Comparison of ENCODE assay signal across 10 mouse cellular contexts in genomic region chr1:61140870-61141591, GRCm38 (mm10).
DNase-seq lines count a peak whose midpoint lies in the region; ATAC-seq and TF ChIP-seq lines count a peak whose summit lies in the region.
"Had no signal": no experiment of that assay in that cellular context is flagged by ENCODE, and none has a peak within 500 bp of the region (broad histone marks: within the 10 kb centered on the region; RNA-seq: fewer than 3 reads in every experiment).

No protein-coding gene starts in this region.

- no peak overlapping the region for H3K4me2 ChIP-seq in forebrain, embryonic 11.5 days (ENCODE audit: low read depth, low read length, severe bottlenecking)
- H3K4me2 ChIP-seq in intestine, embryonic 15.5 days (replicated peaks) = no peak overlapping the region
- H3K4me2 ChIP-seq in myocyte (ENCODE audit: low read depth) = peak overlapping the region; percentile 80

- TF ChIP-seq POLR2A in myocyte (IDR thresholded peaks at IDR 0.05; ENCODE audit: insufficient read length, low read depth) = no peak

- no peak overlapping the region for H3K9ac ChIP-seq in forebrain, embryonic 11.5 days (ENCODE audit: low read length)
- no peak overlapping the region for H3K9ac ChIP-seq in intestine, embryonic 15.5 days

- H3K9me3 ChIP-seq in forebrain, embryonic 10.5 days = no peaks in the 10 kb centered on the region
- H3K9me3 ChIP-seq in forebrain, embryonic 11.5 days (ENCODE audit: control insufficient read depth, low read length) = no peaks in the 10 kb centered on the region
- H3K9me3 ChIP-seq in intestine, embryonic 15.5 days = no peaks in the 10 kb centered on the region

- peak overlapping the region; percentile 81 for H3K27ac ChIP-seq in forebrain, embryonic 10.5 days
- no peak overlapping the region for H3K27ac ChIP-seq in forebrain, embryonic 11.5 days (ENCODE audit: low read depth, low read length)
- H3K27ac ChIP-seq in intestine, embryonic 15.5 days = peak overlapping the region; percentile 64

- H3K36me3 ChIP-seq in forebrain, embryonic 10.5 days (replicated peaks) = no peaks in the 10 kb centered on the region
- H3K36me3 ChIP-seq in forebrain, embryonic 11.5 days (ENCODE audit: control insufficient read depth, insufficient read depth, low read length) = no peaks in the 10 kb centered on the region
- no peaks in the 10 kb centered on the region for H3K36me3 ChIP-seq in intestine, embryonic 15.5 days
- H3K36me3 ChIP-seq in myocyte (ENCODE audit: control insufficient read depth, insufficient read depth) = no peaks in the 10 kb centered on the region

- H3K4me1 ChIP-seq in forebrain, embryonic 10.5 days = peaks cover 76% of the 10 kb centered on the region
- peaks cover 15% of the 10 kb centered on the region for H3K4me1 ChIP-seq in forebrain, embryonic 11.5 days (replicated peaks; ENCODE audit: control insufficient read depth, insufficient read depth, low read length)
- H3K4me1 ChIP-seq in intestine, embryonic 15.5 days (replicated peaks) = peaks cover 48% of the 10 kb centered on the region

- 10% methylated on average over 9 of the region's 9 CpGs for WGBS in forebrain, embryonic 10.5 days
- 11% methylated on average over 9 of the region's 9 CpGs for WGBS in forebrain, embryonic 11.5 days
- WGBS in intestine, embryonic 15.5 days = 41% methylated on average over 9 of the region's 9 CpGs

- no peak overlapping the region for H3ac ChIP-seq in myocyte (ENCODE audit: control insufficient read depth, insufficient read length)

- no peaks in the 10 kb centered on the region for H3K79me2 ChIP-seq in myocyte (ENCODE audit: control insufficient read depth, insufficient read depth)

- peak; percentile 27 for DNase-seq in forebrain, embryonic 10.5 days (ENCODE audit: extremely low spot score, low spot score)
- no peak for DNase-seq in forebrain, embryonic 11.5 days (ENCODE audit: low spot score)
- DNase-seq in R1 (ENCODE audit: low read depth, low spot score) = peak; percentile 10
- DNase-seq in layer of hippocampus, adult 18-20 months (ENCODE audit: low spot score in 2 of 2) = no peak
- DNase-seq in ovary, postnatal 14 days (ENCODE audit: low spot score) = no peak
- DNase-seq: cerebellum, postnatal 10 days; lung, adult 18-20 months had no signal

- no peak overlapping the region for H3K4me3 ChIP-seq in forebrain, embryonic 10.5 days
- no peak overlapping the region for H3K4me3 ChIP-seq in forebrain, embryonic 11.5 days (ENCODE audit: low read depth, low read length)
- H3K4me3 ChIP-seq in intestine, embryonic 15.5 days (replicated peaks) = no peak overlapping the region
- H3K4me3 ChIP-seq in myocyte = no peak overlapping the region

- H3K27me3 ChIP-seq in forebrain, embryonic 10.5 days (ENCODE audit: poor library complexity, severe bottlenecking) = peaks cover 53% of the 10 kb centered on the region
- H3K27me3 ChIP-seq in forebrain, embryonic 11.5 days (ENCODE audit: control insufficient read depth, insufficient read depth, low read length) = no peaks in the 10 kb centered on the region
- H3K27me3 ChIP-seq in intestine, embryonic 15.5 days (replicated peaks) = no peaks in the 10 kb centered on the region
- no peaks in the 10 kb centered on the region for H3K27me3 ChIP-seq in myocyte (ENCODE audit: control insufficient read depth, insufficient read depth, insufficient read length)

- ATAC-seq in forebrain, embryonic 11.5 days (replicated peaks; ENCODE audit: low FRiP score) = no peak
- no peak for ATAC-seq in intestine, embryonic 15.5 days
- no peak for ATAC-seq in monocyte, adult 5-6 weeks (replicated peaks; ENCODE audit: insufficient number of reproducible peaks, low FRiP score, low TSS enrichment, poor library complexity, severe bottlenecking)

TF ChIP-seq in myocyte, 11 proteins besides CTCF, POLR2A, EP300 and RAD21:
- TF ChIP-seq TCF12 (IDR thresholded peaks at IDR 0.05; ENCODE audit: insufficient read depth, poor library complexity, severe bottlenecking) (no peak), SRF (IDR thresholded peaks at IDR 0.05; ENCODE audit: control insufficient read depth, insufficient read length, low read depth) (no peak), POLR2AphosphoS2 (IDR thresholded peaks at IDR 0.05; ENCODE audit: insufficient read length, low read depth) (no peak), CEBPB (IDR thresholded peaks at IDR 0.05; ENCODE audit: insufficient read depth, poor library complexity, severe bottlenecking) (no peak), MYOD1 (IDR thresholded peaks at IDR 0.05; ENCODE audit: control insufficient read depth in 1 of 3, insufficient read length in 2 of 3, low read depth in 2 of 3) (no peak), REST (IDR thresholded peaks at IDR 0.05; ENCODE audit: insufficient read depth, insufficient read length) (no peak), E2F4 (IDR thresholded peaks at IDR 0.05; ENCODE audit: insufficient read depth) (no peak), USF1 (IDR thresholded peaks at IDR 0.05; ENCODE audit: low read depth) (no peak), MAX (IDR thresholded peaks at IDR 0.05; ENCODE audit: low read depth) (no peak), TCF3 (IDR thresholded peaks at IDR 0.05; ENCODE audit: insufficient read length, low read depth) (no peak), MYOG (IDR thresholded peaks at IDR 0.05; ENCODE audit: control insufficient read depth in 1 of 3, insufficient read depth in 1 of 3, insufficient read length in 2 of 3, low read depth in 2 of 3) (no peak)

Comparison
In these comparisons a context has a peak if more than half of its experiments do, and no peak if none do; other contexts are left out.
1. DNase-seq: peak in forebrain, embryonic 10.5 days (single experiment) and R1 (single experiment); none in forebrain, embryonic 11.5 days (single experiment), layer of hippocampus, adult 18-20 months (0 of 2) and ovary, postnatal 14 days (single experiment).